Mouse (Mus musculus): ENCODE data around the gene Gpr31b. TPM values are rescaled to one million over a fixed set of nuclear protein-coding genes. Genes with fewer than 3 reads are reported as not detected.
"Not testable (repeated sequence)": the region's sequence is repeated elsewhere in the genome, so short reads cannot be mapped to it uniquely, and the experiment has no call there.

Gpr31b gene
- polyA plus RNA-seq, 1 experiment from 2014 or later, result not detected

GRCm38 (mm10) chr17:13008528-13008927, 43.6 kb downstream of the Gpr31b start:
- ATAC-seq (ENCODE audit: low FRiP score), result no peak
- Histone ChIP-seq H3K4me3 (peak overlapping the region; percentile 84), H3K4me2 (peak overlapping the region; percentile 94), H3K27ac (peak overlapping the region; percentile 93), H3K9me3 (no peaks in the 10 kb centered on the region), H3K27me3 (no peaks in the 10 kb centered on the region), H3K36me3 (peaks cover 26% of the 10 kb centered on the region), H3K9ac (peak overlapping the region; percentile 87), H3K4me1 (replicated peaks) (peaks cover 8% of the 10 kb centered on the region)
- 3% methylated on average over 10 of the region's 10 CpGs for WGBS

GRCm38 (mm10) chr17:13007730-13008425, 44.2 kb downstream of the Gpr31b start:
- ATAC-seq (ENCODE audit: low FRiP score), result peak; percentile 97
- no peaks in the 10 kb centered on the region for H3K27me3 ChIP-seq
- no peaks in the 10 kb centered on the region for H3K9me3 ChIP-seq
- peak overlapping the region; percentile 87 for H3K9ac ChIP-seq
- H3K4me1 ChIP-seq (replicated peaks), result peaks cover 8% of the 10 kb centered on the region
- peaks cover 20% of the 10 kb centered on the region for H3K36me3 ChIP-seq
- H3K4me2 ChIP-seq, result peak overlapping the region; percentile 94
- WGBS, result under 1% methylated on average over 63 of the region's 76 CpGs
- H3K27ac ChIP-seq, result peak overlapping the region; percentile 93
- peak overlapping the region; percentile 84 for H3K4me3 ChIP-seq

GRCm38 (mm10) chr17:13006984-13007383, 45.1 kb downstream of the Gpr31b start:
- Histone ChIP-seq H3K9me3 (no peaks in the 10 kb centered on the region), H3K4me1 (replicated peaks) (peaks cover 8% of the 10 kb centered on the region), H3K36me3 (peaks cover 12% of the 10 kb centered on the region), H3K27me3 (no peaks in the 10 kb centered on the region), H3K27ac (peak overlapping the region; percentile 93; the same call in 1 of the 2 replicates), H3K4me3 (peak overlapping the region; percentile 84), H3K9ac (peak overlapping the region; percentile 87; the same call in 1 of the 2 replicates), H3K4me2 (peak overlapping the region; percentile 94)
- 60% methylated on average over 5 of the region's 5 CpGs for WGBS
- ATAC-seq (ENCODE audit: low FRiP score), result no peak

- H3K4me1 ChIP-seq (replicated peaks); H3K9me3 ChIP-seq; H3K27me3 ChIP-seq; H3K36me3 ChIP-seq; ATAC-seq (ENCODE audit: low FRiP score): not testable (repeated sequence)
- peak within 1 kb of the TSS; percentile 93 for H3K27ac ChIP-seq
- H3K4me2 ChIP-seq, result peak within 1 kb of the TSS; percentile 94
- WGBS, result 97% methylated on average over 2 of the region's 2 CpGs
- peak within 1 kb of the TSS; percentile 84 for H3K4me3 ChIP-seq
- peak within 1 kb of the TSS; percentile 87 for H3K9ac ChIP-seq
These were observed 45.5 kb downstream of the Gpr31b start, which contains the start of gene Sod2 for GRCm38 (mm10) chr17:13006546-13006945. Gene Sod2, plus strand, starts transcription at chr17:13006846.

- ATAC-seq (ENCODE audit: low FRiP score); H3K27me3 ChIP-seq; H3K27ac ChIP-seq; H3K4me3 ChIP-seq; H3K4me1 ChIP-seq (replicated peaks); H3K4me2 ChIP-seq; H3K36me3 ChIP-seq; H3K9me3 ChIP-seq; H3K9ac ChIP-seq: not testable (repeated sequence)
- WGBS, result 83% methylated on average over 2 of the region's 2 CpGs
These were observed 47.7 kb downstream of the Gpr31b start for GRCm38 (mm10) chr17:13004436-13004835.

GRCm38 (mm10) chr17:13002243-13002642, 49.9 kb downstream of the Gpr31b start:
- not testable (repeated sequence) for H3K27ac ChIP-seq; H3K4me3 ChIP-seq; H3K4me2 ChIP-seq; H3K36me3 ChIP-seq; ATAC-seq (ENCODE audit: low FRiP score); H3K4me1 ChIP-seq (replicated peaks); H3K27me3 ChIP-seq; H3K9ac ChIP-seq; H3K9me3 ChIP-seq
- 95% methylated on average over 5 of the region's 5 CpGs for WGBS

Other genes with a start within 250 kb of the Gpr31b start
- gene Mas1, start 184.2 kb downstream of the Gpr31b start, polyA plus RNA-seq (2015; fragmentation: Nextera tagmentation; extraction: Ambion mirVana), result 0.17 and 0.32 TPM in 2 replicates
- gene Mrgprh, start 176.3 kb downstream of the Gpr31b start, polyA plus RNA-seq (2015; fragmentation: Nextera tagmentation; extraction: Ambion mirVana), result not detected in 2 replicates
- 2.0 and 2.2 TPM in 2 replicates for gene Pnldc1, start 142.1 kb downstream of the Gpr31b start, polyA plus RNA-seq (2015; fragmentation: Nextera tagmentation; extraction: Ambion mirVana)
- gene Tcp1, start 136.6 kb downstream of the Gpr31b start, polyA plus RNA-seq (2015; fragmentation: Nextera tagmentation; extraction: Ambion mirVana), result 406 and 411 TPM in 2 replicates
- gene Mrpl18, start 136.0 kb downstream of the Gpr31b start, polyA plus RNA-seq (2015; fragmentation: Nextera tagmentation; extraction: Ambion mirVana), result 140 and 142 TPM in 2 replicates
- gene Acat3, start 111.7 kb downstream of the Gpr31b start, polyA plus RNA-seq (2015; fragmentation: Nextera tagmentation; extraction: Ambion mirVana), result 0.95 and 1.5 TPM in 2 replicates
- 331 and 342 TPM in 2 replicates for gene Acat2, start 91.5 kb downstream of the Gpr31b start, polyA plus RNA-seq (2015; fragmentation: Nextera tagmentation; extraction: Ambion mirVana)
- 136 and 140 TPM in 2 replicates for gene Wtap, start 58.1 kb downstream of the Gpr31b start, polyA plus RNA-seq (2015; fragmentation: Nextera tagmentation; extraction: Ambion mirVana)
- 117 and 121 TPM in 2 replicates for gene Sod2, start 45.5 kb downstream of the Gpr31b start, polyA plus RNA-seq (2015; fragmentation: Nextera tagmentation; extraction: Ambion mirVana)
- gene Tcp10b, start 8.8 kb upstream of the Gpr31b start, polyA plus RNA-seq (2015; fragmentation: Nextera tagmentation; extraction: Ambion mirVana), result 0.23 TPM in 1 of 2 replicates, not detected in the other
- gene Unc93a, start 79.5 kb upstream of the Gpr31b start, polyA plus RNA-seq (2015; fragmentation: Nextera tagmentation; extraction: Ambion mirVana), result not detected in 2 replicates
- not detected in 2 replicates for gene Smok2a, start 168.9 kb upstream of the Gpr31b start, polyA plus RNA-seq (2015; fragmentation: Nextera tagmentation; extraction: Ambion mirVana)
- not detected in 2 replicates for gene Smok2b, start 178.0 kb upstream of the Gpr31b start, polyA plus RNA-seq (2015; fragmentation: Nextera tagmentation; extraction: Ambion mirVana)

Data from hindbrain, embryonic 13.5 days (tissue).